Mouse (Mus musculus) erythroblast, adult 5-6 weeks (primary cell): ENCODE results near the gene Dyrk1a. TPM values are rescaled to one million over a fixed set of nuclear protein-coding genes. Genes with fewer than 3 reads are reported as not detected.
A peak's percentile ranks its signal among the peaks of the same experiment; 100 is the strongest.

Source experiments
- ATAC-seq: replicated peaks from 2 replicates; pipeline ENCODE4 v1.8.0; 2016; ENCODE audit warnings: moderate number of reproducible peaks, mild to moderate bottlenecking, moderate TSS enrichment, inconsistent platforms; ENCODE audit not compliant: poor library complexity, low FRiP score, severe bottlenecking
- total RNA-seq, 2 experiments: library from RNA; stranded (forward) in 1 of 2; stranded (reverse) in 1 of 2; fragments of 150-400 nt in 1 of 2; fragments of 200-764, 138-1000 nt in 1 of 2; gene quantifications; 2 replicates each; pipeline versions ENCODE4 v1.2.3 to v1.2.4; 2015 to 2017; ENCODE audit warnings: low replicate concordance in 2 of 2

Dyrk1a gene
- total RNA-seq, 2 experiments from 2014 or later: 60.3 to 65.1 TPM

DNA sequence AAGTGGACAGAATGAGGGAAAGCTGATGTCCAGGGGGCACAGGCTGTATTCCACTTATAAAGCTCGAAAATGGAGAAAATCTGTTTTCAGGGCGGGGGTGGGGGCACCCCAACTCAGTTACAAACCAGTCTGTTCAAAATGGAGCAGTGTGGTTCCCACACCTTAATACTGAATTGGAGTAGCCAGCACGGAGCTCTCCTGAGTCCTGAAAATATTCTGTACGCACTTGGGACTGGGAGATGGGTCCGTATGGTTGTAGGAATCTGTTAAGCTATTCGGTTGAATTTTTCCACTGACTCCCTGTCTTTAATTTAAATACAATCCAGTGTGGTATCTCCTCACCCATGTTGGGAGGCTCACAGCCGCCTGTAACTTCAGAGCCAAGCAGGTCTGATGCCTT, 14.5 kb upstream of the Dyrk1a start:
- no peak for ATAC-seq

DNA sequence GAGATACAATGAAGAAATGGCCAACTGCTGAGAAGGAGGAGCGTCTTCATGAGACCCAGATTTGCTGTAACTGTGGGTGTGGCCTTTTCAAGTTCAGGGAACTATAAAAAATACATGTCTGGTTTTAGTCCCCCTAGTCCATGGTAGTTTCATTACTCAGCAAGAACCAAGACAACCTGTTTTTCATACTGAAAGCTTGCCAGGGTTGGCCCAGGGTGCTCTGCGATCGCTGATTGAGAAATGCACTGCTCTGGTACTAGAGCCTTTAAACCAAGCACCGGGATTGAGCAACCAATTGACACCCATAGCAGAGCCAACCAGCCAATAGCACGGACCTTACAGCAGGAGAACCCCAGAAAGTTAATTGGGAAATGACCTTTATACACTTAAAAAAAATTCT, 13.6 kb upstream of the Dyrk1a start:
- ATAC-seq: no peak

DNA sequence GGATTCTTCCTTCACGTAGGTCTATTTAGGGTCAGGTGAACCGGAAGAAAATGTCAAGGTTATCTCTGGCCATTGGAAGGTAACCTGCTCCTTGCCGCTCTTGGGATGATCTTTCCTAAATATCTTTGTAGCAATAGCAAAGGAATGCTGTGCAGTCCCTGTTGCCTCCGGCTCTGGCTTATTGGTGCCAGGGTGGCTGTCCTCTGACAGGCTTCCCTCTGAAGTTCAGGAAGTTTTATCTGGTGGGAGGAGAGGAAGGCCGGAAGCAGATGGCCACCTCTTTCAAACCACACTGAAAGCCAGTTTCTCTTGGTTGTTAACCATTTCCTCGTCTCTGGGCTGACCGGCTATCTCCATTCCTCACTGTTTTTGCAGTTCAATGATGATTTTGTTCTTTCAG, 10.5 kb upstream of the Dyrk1a start:
- ATAC-seq: no peak

DNA sequence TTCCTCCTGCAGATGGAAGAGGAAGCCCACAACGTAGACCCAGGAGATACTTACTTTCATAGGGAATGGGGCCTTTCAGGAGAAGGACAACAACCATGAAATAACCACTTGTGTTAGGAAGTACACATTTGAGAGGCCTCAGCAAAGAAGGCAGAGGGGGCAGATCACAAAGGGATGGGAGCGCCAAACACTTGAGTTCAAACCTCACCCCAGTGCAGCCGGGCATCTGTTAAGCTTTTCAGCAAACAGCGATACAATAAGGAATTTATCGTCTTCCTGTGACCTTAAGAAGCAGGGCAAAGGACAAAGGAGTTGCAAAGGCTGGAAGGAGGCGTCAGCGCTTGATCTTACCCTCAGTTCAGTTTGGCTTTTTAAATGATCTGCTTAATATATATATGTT, 10.0 kb upstream of the Dyrk1a start:
- ATAC-seq: no peak

- no peak for ATAC-seq
Observed at GRCm38 (mm10) chr16:94560618-94561017, 9.2 kb upstream of the Dyrk1a start.

GRCm38 (mm10) chr16:94566124-94566523, 3.7 kb upstream of the Dyrk1a start:
- no peak for ATAC-seq

DNA sequence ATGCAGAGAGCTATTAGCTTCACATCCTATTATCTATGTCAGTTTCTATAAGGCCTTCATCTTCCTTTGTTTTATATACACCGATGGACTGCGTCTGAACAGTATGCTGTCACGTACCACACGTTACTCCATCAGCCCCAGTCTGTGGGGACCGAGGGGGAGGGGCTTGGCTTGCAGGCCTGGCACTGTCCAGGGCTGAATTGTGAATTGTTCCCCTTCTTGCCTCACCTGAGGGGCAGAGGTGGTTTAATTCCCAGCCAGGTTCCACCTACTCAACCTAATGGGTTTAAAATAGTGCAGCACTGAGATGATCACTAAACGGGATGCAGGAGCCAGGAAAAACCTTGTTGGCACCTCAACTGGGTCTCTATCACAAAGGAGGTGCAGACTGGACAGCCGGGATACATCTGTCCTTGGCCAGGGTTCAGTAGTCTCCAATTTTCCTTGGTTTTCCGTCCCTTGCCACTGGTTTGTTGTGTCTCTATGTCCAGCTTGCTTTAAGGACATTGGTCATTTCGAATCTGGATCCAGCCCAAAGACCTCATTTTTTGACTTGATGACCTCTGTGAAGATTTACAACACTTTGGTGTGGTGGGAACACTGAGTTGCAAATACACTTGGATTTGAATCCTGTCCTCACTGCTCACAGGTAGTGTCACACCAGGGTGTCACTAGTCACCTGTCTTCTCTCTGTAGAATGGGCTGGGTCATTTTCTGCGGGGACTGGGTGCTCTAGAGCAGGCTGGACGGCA, 2.8 kb upstream of the Dyrk1a start:
- no peak for ATAC-seq

DNA sequence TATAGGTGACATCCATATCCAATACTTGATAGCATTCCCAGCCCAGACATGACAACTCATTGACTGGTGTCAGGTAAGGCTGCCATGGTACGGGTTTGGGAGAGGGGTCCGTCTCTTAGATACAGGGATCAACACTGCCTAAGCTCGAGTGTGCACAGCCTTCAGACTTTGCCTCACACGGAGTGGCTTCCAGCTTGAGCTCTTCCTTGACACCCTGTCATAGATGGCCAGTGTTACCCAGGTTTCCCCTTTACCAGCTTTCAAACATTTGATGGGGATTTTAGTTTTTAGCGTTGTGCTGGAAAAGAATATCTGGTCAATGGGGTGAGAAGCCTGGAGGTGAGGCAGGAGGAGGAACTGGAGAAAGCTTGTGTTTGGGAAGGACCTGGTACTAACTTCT, 2.1 kb upstream of the Dyrk1a start:
- ATAC-seq: no peak

DNA sequence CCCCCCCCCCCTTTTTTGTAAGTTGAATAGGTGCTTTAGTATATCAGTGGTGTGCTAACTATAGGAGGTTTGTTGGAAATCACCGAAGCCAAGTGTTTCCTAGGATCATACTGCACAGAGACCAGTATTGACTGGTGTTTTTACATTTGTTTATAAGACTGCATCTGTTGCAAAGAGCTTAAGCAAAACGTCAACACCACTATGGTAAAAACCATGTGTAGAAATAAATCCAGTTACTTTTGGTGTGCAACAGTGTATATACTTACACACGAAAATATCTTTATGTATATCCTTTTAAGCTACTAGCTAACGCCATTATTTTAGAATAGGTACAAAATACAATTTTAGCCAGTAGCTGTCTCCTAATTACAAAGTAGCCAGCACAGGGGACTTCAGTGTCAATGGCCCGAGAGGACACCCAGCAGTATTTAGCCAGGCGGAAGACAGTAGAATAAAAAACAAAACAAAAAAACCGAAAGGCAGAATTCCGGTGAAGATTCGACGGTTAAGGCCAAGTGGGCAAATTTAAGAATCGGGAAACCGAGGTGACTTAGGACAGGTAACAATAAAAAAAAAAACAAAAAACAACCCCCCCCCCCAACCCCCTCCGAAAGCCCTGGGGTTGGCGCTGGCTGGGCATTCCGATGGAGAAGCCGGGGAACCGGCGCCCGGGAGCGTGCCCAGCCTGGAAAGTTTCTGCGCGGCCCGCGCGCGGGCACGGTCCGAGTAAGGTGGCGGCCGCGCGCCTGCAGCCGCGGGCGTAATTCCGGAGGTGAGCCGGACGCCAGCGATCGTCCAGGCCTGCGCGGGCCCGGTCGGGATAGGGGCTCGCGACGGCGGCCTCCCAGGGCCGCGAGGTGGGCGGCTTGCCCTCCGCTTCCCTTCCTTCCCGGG, 1.2 kb upstream of the Dyrk1a start:
- peak; percentile 30 for ATAC-seq

DNA sequence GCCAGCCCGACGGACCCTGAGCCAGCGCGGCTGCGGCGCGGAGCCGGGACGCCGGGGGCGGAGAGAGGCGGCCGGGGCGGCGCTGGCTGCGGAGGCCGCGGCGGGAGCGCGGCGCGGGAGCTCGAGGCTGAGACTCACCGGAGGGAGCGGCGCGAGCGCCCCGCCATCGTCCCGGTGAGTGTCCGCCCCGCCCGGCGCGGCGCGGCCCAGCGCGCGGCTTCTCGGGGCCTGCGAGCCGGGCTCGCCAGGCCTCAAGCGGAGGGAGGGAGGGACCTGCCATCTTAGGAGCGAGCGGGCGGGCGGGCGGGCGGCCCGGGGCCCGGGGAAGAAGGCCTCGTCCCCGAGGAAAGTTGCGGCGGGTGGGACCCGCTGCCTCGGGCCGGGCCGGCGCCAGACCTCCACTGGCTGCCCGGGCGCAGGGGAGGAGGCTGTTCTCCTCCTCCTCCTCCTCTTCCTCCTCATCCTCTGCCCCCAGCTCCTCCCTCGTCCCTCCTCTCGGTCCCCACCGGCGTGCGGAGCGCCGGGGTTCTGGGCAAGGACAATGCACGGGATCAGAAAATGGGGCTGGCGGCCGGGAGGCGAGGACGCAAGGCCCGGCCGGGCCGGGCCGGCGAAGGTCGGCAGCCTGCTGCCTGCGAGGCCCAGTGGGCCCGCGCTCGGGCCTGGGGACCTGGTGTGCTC, 691 bp downstream of the Dyrk1a start:
- ATAC-seq: peak; percentile 26; the same call in 1 of the 2 replicates

- ATAC-seq: peak; percentile 21; the same call in 1 of the 2 replicates
Observed at GRCm38 (mm10) chr16:94571111-94571993, 1.5 kb downstream of the Dyrk1a start.

DNA sequence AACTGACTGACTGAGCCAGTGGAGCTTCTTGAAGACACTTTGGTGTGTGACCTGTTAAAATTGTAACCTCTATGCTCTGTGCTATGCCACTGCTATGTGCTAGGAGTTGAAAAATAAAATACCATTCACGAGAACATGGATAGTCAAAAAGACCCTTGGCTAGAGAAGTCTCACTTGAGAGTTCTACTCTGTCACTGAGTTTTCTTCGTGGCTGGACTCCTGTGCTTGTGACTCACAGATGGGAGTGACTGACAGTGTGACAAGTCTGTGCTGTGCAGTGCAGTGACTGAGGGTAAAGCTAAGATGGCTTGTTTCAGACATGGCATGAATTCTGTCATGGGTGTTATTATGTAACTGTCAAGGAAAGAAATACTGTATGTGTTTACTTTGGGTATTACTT, 2.6 kb downstream of the Dyrk1a start:
- ATAC-seq: no peak

DNA sequence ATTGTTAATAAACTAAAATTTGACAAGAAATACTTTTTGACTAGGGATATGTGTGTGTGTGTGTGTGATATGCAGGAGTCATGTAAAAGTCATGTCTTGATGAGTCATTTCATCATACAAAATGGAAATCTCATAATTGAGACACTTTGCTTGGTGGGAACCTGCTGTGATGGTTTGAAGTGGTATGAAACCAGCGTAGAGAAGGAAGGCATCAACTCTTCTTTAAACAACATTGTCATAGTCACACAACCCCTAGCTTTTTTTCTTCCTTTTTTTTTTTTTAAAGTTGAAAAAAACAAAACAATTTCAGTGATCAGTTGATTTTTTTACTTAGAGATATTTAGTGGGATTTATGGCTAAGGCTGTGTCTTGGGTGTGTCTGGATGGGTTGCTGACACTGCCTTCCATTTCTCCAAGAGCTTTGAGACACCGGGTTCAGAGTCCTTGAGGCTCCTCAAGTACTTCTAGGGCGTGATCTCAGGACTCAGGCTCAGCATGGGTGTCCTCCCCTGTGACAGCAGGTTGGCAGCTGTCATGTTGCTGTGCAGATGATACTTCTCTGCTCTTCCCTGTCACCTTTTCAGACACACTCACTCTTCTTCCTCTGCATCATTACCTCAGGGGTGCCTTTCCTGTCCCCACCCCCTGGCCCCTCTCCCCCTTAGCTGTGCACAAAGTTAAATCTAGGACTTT, 4.4 kb downstream of the Dyrk1a start:
- ATAC-seq: no peak

DNA sequence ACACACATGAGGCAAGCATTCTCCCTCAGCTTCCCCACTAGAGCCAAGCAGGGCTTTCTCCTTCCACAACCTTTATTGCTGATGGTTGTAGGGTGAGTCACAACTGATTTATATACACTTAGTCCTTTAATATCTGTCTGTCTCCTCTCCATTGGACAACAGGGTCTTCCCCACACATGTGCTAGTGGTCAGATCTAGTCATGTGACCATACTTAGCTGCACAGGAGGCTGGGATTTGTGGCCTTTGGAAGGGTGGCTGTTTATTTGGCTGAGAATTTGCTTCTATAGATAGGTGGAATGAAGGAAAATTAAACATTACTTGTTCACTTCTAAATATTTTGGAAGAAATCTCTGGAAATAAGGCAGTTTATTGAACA, 4.9 kb downstream of the Dyrk1a start:
- no peak for ATAC-seq

GRCm38 (mm10) chr16:94575757-94576156, 5.9 kb downstream of the Dyrk1a start:
- no peak for ATAC-seq

DNA sequence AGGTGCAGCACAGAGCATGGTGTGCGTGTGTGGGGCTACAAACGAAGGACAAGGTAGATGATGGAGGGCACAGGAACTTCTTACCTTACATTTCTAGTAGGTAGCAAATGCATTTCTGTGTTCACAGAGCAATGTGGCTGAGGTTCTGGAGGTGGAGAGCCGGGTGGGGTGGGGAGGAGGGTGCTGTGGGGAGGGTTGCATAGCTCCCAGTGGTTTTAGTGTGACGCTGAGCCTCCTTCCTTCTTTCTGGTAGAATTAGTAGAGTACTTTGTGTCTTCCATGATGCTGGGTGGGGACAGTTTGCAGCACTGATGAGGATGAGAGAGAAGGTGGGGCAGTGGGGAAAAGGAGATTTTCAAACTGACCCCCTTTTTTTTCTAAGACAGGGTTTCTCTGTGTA, 9.5 kb downstream of the Dyrk1a start:
- no peak for ATAC-seq

DNA sequence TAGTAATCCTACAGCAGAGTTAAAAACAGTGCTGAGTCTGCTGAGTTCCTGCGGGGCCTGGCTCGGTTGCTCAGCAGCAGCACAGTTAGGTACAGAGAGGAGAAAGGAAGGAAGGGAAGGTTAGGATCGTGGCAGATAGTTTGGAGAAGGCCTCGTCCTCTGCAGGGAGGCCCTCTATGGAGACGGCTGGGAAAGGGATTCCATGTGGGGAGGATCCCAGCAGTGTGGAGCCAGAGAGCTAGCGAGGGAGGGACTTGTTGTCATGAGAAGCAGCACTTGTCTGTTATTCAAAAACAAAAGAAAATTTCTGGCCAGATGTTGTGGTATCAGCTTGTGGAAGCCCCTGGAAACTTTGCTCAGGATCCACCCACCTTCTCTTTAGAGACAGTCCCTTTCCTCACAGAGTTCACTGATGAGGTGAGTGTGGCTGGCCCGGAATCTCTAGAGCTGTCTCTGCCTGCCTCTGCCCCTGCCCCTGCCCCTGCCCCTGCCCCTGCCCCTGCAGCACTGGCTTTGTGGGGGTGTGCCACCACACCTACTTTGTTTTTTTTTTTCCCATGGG, 11.1 kb downstream of the Dyrk1a start:
- no peak for ATAC-seq

DNA sequence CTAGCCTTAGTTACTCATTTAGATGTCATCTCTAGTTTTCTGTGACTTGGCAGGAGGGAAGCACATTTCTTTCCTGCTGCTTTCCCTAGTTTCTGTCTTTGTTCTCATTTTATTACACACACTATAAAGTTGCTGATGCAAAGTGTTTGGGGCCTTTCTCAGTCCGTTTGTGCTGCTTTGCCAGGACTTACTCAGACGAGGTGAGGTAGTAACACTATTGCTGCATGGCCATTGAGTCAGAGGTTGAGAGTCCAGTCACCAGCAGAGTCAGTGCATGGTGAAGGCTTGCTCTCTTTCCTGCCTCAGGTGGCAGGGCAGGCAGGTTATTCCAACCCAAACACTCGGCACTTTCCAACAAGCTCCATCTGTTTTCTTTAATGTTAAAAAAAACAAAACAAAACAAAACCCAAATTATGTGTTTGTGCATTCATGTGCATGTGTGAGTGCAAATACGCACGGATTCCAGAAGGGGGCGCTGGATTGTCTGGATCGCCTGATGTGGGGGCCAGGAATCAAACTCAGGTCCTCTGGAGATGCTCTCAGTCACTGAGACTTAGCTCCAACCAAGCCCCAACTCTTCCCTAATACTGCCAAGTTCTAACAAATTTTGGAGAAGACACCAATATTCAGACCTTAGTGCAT, 16.7 kb downstream of the Dyrk1a start:
- ATAC-seq: no peak
